Comparison of ENCODE assay signal across 8 mouse cellular contexts in the genomic region with DNA sequence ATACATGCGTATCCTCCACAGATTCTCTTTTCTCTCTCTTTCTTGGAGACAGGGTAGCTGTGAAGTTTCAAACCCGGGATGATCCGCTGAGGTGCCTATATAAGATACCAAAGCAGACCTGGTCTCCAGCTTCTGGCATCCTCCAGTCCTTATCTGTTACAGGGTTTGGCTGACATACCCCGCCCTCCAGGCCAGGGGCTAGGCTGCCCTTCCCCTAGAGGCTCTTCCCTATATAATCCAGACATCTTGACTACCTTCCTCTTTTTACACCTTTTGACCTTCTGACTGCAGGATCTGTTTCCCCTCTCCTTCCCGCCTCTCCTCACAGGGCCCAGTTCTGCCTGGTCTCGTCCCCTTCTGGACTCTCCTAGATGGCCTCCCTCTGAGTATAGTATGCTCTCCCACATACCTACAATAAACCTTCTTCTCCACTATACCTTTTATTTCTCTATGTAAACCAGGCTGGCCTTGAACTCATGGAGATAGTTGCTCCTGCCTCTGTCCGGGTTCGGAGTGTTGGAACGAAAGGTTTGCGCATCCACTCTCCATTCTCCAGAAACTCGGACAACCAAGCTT. TPM values are rescaled to one million over a fixed set of nuclear protein-coding genes. Genes with fewer than 3 reads are reported as not detected.
DNase-seq lines count a peak whose midpoint lies in the region; ATAC-seq and TF ChIP-seq lines count a peak whose summit lies in the region.

No protein-coding gene starts in this region.

- H3K27ac ChIP-seq in cerebellum, adult 2 months (ENCODE audit: insufficient read depth, low read length) = peak overlapping the region; percentile 76
- H3K27ac ChIP-seq in forebrain, embryonic 13.5 days = peak overlapping the region; percentile 83
- H3K27ac ChIP-seq in liver, embryonic 11.5 days (ENCODE audit: low read depth, low read length) = peak overlapping the region; percentile 94
- peak overlapping the region; percentile 25 for H3K27ac ChIP-seq in small intestine, adult 2 months (ENCODE audit: insufficient read depth, low read depth, low read length)

- H3K4me2 ChIP-seq in forebrain, embryonic 13.5 days = peak overlapping the region; percentile 91
- peak overlapping the region; percentile 91 for H3K4me2 ChIP-seq in liver, embryonic 11.5 days

- no peak for TF ChIP-seq CTCF in cerebellum, adult 2 months (IDR thresholded peaks at IDR 0.05; ENCODE audit: borderline replicate concordance, insufficient read depth, low read depth, low read length)
- no peak for TF ChIP-seq CTCF in C2C12 (IDR thresholded peaks at IDR 0.05; ENCODE audit: control insufficient read depth, insufficient read depth, insufficient read length)
- no peak; the same call in 1 of the 2 replicates for TF ChIP-seq CTCF in small intestine, adult 2 months (IDR thresholded peaks at IDR 0.05; ENCODE audit: extremely low read depth, insufficient read length, insufficient replicate concordance, low read depth, low read length)

- WGBS in cerebellum, adult 2 months = 15% methylated on average over 11 of the region's 11 CpGs
- 26% methylated on average over 11 of the region's 11 CpGs for WGBS in forebrain, embryonic 13.5 days
- WGBS in liver, embryonic 11.5 days = 15% methylated on average over 11 of the region's 11 CpGs
- WGBS in small intestine, adult 2 months = 13% methylated on average over 11 of the region's 11 CpGs

- H3K9me3 ChIP-seq in forebrain, embryonic 13.5 days (replicated peaks) = no peaks in the 10 kb centered on the region
- H3K9me3 ChIP-seq in liver, embryonic 11.5 days (ENCODE audit: control insufficient read depth, low read length) = no peaks in the 10 kb centered on the region

- H3K4me1 ChIP-seq in cerebellum, adult 2 months (ENCODE audit: control insufficient read depth, insufficient read depth, low read length) = peaks cover 12% of the 10 kb centered on the region
- H3K4me1 ChIP-seq in forebrain, embryonic 13.5 days = peaks cover 24% of the 10 kb centered on the region
- H3K4me1 ChIP-seq in liver, embryonic 11.5 days (replicated peaks; ENCODE audit: control insufficient read depth, insufficient read depth, low read length) = peaks cover 37% of the 10 kb centered on the region
- peaks cover 3% of the 10 kb centered on the region for H3K4me1 ChIP-seq in small intestine, adult 2 months (ENCODE audit: control insufficient read depth, insufficient read depth, insufficient read length, low read length)

- no peaks in the 10 kb centered on the region for H3K27me3 ChIP-seq in cerebellum, adult 2 months (ENCODE audit: control insufficient read depth, insufficient read depth, low read length)
- no peaks in the 10 kb centered on the region for H3K27me3 ChIP-seq in C2C12 (ENCODE audit: control insufficient read depth, insufficient read depth, insufficient read length)
- no peaks in the 10 kb centered on the region for H3K27me3 ChIP-seq in forebrain, embryonic 13.5 days
- H3K27me3 ChIP-seq in liver, embryonic 11.5 days (replicated peaks; ENCODE audit: control insufficient read depth, insufficient read depth, low read length) = no peaks in the 10 kb centered on the region
- no peaks in the 10 kb centered on the region for H3K27me3 ChIP-seq in small intestine, adult 2 months (ENCODE audit: control insufficient read depth, insufficient read depth, low read length)

- H3K36me3 ChIP-seq in C2C12 (ENCODE audit: control insufficient read depth, insufficient read depth) = peaks cover 20% of the 10 kb centered on the region
- peaks cover 20% of the 10 kb centered on the region for H3K36me3 ChIP-seq in forebrain, embryonic 13.5 days (ENCODE audit: poor library complexity, severe bottlenecking)
- H3K36me3 ChIP-seq in liver, embryonic 11.5 days (ENCODE audit: control insufficient read depth, insufficient read depth, low read length) = peaks cover 21% of the 10 kb centered on the region
- peaks cover 4% of the 10 kb centered on the region; the same call in 1 of the 2 replicates for H3K36me3 ChIP-seq in small intestine, adult 2 months (ENCODE audit: control insufficient read depth, insufficient read depth, low read length)

- ATAC-seq in forebrain, embryonic 13.5 days = peak; percentile 61
- peak; percentile 80 for ATAC-seq in liver, embryonic 11.5 days (replicated peaks; ENCODE audit: low FRiP score)

- no peak for TF ChIP-seq POLR2A in cerebellum, adult 2 months (IDR thresholded peaks at IDR 0.05; ENCODE audit: borderline replicate concordance, insufficient read depth, low read length)
- no peak for TF ChIP-seq POLR2A in small intestine, adult 2 months (IDR thresholded peaks at IDR 0.05; ENCODE audit: low read depth, low read length)

- H3K79me3 ChIP-seq in C2C12 (ENCODE audit: low read depth) = peaks cover 39% of the 10 kb centered on the region

- peak overlapping the region; percentile 93 for H3K9ac ChIP-seq in forebrain, embryonic 13.5 days
- peak overlapping the region; percentile 98 for H3K9ac ChIP-seq in liver, embryonic 11.5 days (ENCODE audit: low read depth, low read length)

- peak in 1 of 2 experiments; percentile 37 for DNase-seq in cerebellum, adult 2 months
- no peak for DNase-seq in cerebellum, adult 9-11 months
- no peak for DNase-seq in liver, embryonic 11.5 days (ENCODE audit: low spot score)
- DNase-seq in layer of hippocampus, adult 8-10 months (ENCODE audit: low spot score in 2 of 2) = no peak
- no peak for DNase-seq in right cerebral cortex, adult 2 months (ENCODE audit: low spot score in 2 of 2)

- peaks cover 55% of the 10 kb centered on the region for H3K79me2 ChIP-seq in C2C12 (ENCODE audit: control insufficient read depth, insufficient read depth)

- H3ac ChIP-seq in C2C12 (ENCODE audit: control insufficient read depth, insufficient read length, low read depth) = peak overlapping the region; percentile 86

- H3K4me3 ChIP-seq in cerebellum, adult 2 months (replicated peaks; ENCODE audit: insufficient read depth, low read depth, low read length) = peak overlapping the region; percentile 78
- peak overlapping the region; percentile 78 for H3K4me3 ChIP-seq in C2C12 (ENCODE audit: insufficient read depth, poor library complexity, severe bottlenecking)
- H3K4me3 ChIP-seq in forebrain, embryonic 13.5 days = peak overlapping the region; percentile 79
- peak overlapping the region; percentile 77 for H3K4me3 ChIP-seq in liver, embryonic 11.5 days (ENCODE audit: low read depth, low read length)
- peak overlapping the region; percentile 81 for H3K4me3 ChIP-seq in small intestine, adult 2 months (ENCODE audit: low read depth, low read length)

TF ChIP-seq in C2C12, 6 proteins besides CTCF, POLR2A, EP300 and RAD21:
- TF ChIP-seq MAX (IDR thresholded peaks at IDR 0.05) (no peak), MYOD1 (IDR thresholded peaks at IDR 0.05; ENCODE audit: control insufficient read depth, insufficient read length, low read depth) (no peak), USF1 (IDR thresholded peaks at IDR 0.05; ENCODE audit: low read depth) (no peak), MYOG (IDR thresholded peaks at IDR 0.05; ENCODE audit: control insufficient read depth, extremely low read depth, insufficient read length) (no peak), CEBPB (IDR thresholded peaks at IDR 0.05; ENCODE audit: low read depth) (no peak), FOSL1 (IDR thresholded peaks at IDR 0.05; ENCODE audit: insufficient read depth, low read length, poor library complexity, severe bottlenecking) (no peak)

RNA-seq across cellular contexts. Expression of a gene that starts 0.6 kb away (rescaled TPM):
- polyA plus RNA-seq in cerebellum, adult 2 months (2012; rRNA removed) = 60.1 and 65.0 TPM in 2 replicates
- polyA plus RNA-seq in C2C12 (2012; fragmentation: generic; extraction: Trizol) = 113 TPM
- polyA plus RNA-seq in forebrain, embryonic 13.5 days (2015; fragmentation: Nextera tagmentation; extraction: Ambion mirVana) = 255 and 263 TPM in 2 replicates
- 261 and 275 TPM in 2 replicates for polyA plus RNA-seq in liver, embryonic 11.5 days (2014; fragmentation: Nextera tagmentation; extraction: Ambion mirVana)
- 16.9 and 38.0 TPM in 2 replicates for polyA plus RNA-seq in small intestine, adult 2 months (2012; rRNA removed)
- 10 to 100 TPM; 83.6 to 93.5 (median 86.2) TPM for total RNA-seq in layer of hippocampus, adult 8-10 months (2022)

RNA-seq across cellular contexts. Expression of a gene that starts 14.6 kb away (rescaled TPM):
- 32.8 and 33.6 TPM in 2 replicates for polyA plus RNA-seq in cerebellum, adult 2 months (2012; rRNA removed)
- polyA plus RNA-seq in C2C12 (2012; fragmentation: generic; extraction: Trizol) = 9.3 TPM
- 31.8 and 34.1 TPM in 2 replicates for polyA plus RNA-seq in forebrain, embryonic 13.5 days (2015; fragmentation: Nextera tagmentation; extraction: Ambion mirVana)
- polyA plus RNA-seq in liver, embryonic 11.5 days (2014; fragmentation: Nextera tagmentation; extraction: Ambion mirVana) = 39.3 and 39.4 TPM in 2 replicates
- 3.3 and 6.0 TPM in 2 replicates for polyA plus RNA-seq in small intestine, adult 2 months (2012; rRNA removed)
- total RNA-seq in layer of hippocampus, adult 8-10 months (2022) = 10 to 100 TPM; 19.1 to 22.9 (median 20.9) TPM

RNA-seq across cellular contexts. Expression of a gene that starts 14.7 kb away (rescaled TPM):
- polyA plus RNA-seq in cerebellum, adult 2 months (2012; rRNA removed) = 29.7 and 30.3 TPM in 2 replicates
- 36.8 TPM for polyA plus RNA-seq in C2C12 (2012; fragmentation: generic; extraction: Trizol)
- polyA plus RNA-seq in forebrain, embryonic 13.5 days (2015; fragmentation: Nextera tagmentation; extraction: Ambion mirVana) = 58.6 and 64.3 TPM in 2 replicates
- polyA plus RNA-seq in liver, embryonic 11.5 days (2014; fragmentation: Nextera tagmentation; extraction: Ambion mirVana) = 59.0 and 59.6 TPM in 2 replicates
- polyA plus RNA-seq in small intestine, adult 2 months (2012; rRNA removed) = 3.2 and 5.9 TPM in 2 replicates
- total RNA-seq in layer of hippocampus, adult 8-10 months (2022) = 10 to 100 TPM; 21.1 to 24.6 (median 22.9) TPM

RNA-seq across cellular contexts. Expression of a gene that starts 22.4 kb away (rescaled TPM):
- polyA plus RNA-seq in cerebellum, adult 2 months (2012; rRNA removed) = 2,268 and 2,327 TPM in 2 replicates
- polyA plus RNA-seq in C2C12 (2012; fragmentation: generic; extraction: Trizol) = 1,861 TPM
- 965 and 999 TPM in 2 replicates for polyA plus RNA-seq in forebrain, embryonic 13.5 days (2015; fragmentation: Nextera tagmentation; extraction: Ambion mirVana)
- 792 and 865 TPM in 2 replicates for polyA plus RNA-seq in liver, embryonic 11.5 days (2014; fragmentation: Nextera tagmentation; extraction: Ambion mirVana)
- 6,016 and 7,190 TPM in 2 replicates for polyA plus RNA-seq in small intestine, adult 2 months (2012; rRNA removed)
- total RNA-seq in layer of hippocampus, adult 8-10 months (2022) = 100 to 1,000 TPM; 621 to 774 (median 709) TPM

RNA-seq across cellular contexts. Expression of a gene that starts 25.5 kb away (rescaled TPM):
- 381 and 416 TPM in 2 replicates for polyA plus RNA-seq in cerebellum, adult 2 months (2012; rRNA removed)
- polyA plus RNA-seq in C2C12 (2012; fragmentation: generic; extraction: Trizol) = 690 TPM
- polyA plus RNA-seq in forebrain, embryonic 13.5 days (2015; fragmentation: Nextera tagmentation; extraction: Ambion mirVana) = 1,571 and 1,757 TPM in 2 replicates
- 1,214 and 1,307 TPM in 2 replicates for polyA plus RNA-seq in liver, embryonic 11.5 days (2014; fragmentation: Nextera tagmentation; extraction: Ambion mirVana)
- polyA plus RNA-seq in small intestine, adult 2 months (2012; rRNA removed) = 54.5 and 78.1 TPM in 2 replicates
- total RNA-seq in layer of hippocampus, adult 8-10 months (2022) = 100 to 1,000 TPM; 630 to 827 (median 734) TPM

Comparison
In these comparisons a context has a peak if more than half of its experiments do, and no peak if none do; other contexts are left out.
1. H3K27ac ChIP-seq: peak in every context shown above with its lines; median percentile 94 in liver, embryonic 11.5 days; 83 in forebrain, embryonic 13.5 days; 76 in cerebellum, adult 2 months; 25 in small intestine, adult 2 months.